Mouse (Mus musculus): ENCODE data around the gene Acap2.

DNA sequence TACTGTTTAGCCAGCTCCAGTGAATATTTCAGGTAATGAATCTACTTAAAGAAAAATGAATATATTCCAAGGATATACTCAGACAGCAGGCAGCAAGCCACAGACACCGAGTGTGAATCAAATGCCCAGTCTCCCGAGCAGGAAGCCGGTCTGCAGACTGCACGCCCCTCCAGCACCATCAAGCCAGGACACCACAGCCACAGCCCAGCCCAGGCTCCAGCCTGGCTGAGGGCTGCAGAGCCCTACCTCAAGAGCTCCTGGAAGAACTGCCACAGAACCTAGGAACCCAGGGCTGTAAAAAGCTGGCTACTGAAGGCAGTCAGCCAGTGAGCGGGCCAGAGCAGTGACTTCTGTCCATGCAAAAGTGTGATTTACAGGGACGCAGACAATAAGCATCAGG is 148.2 kb downstream of the Acap2 start:
- no peak for TF ChIP-seq CTCF (IDR thresholded peaks at IDR 0.05; ENCODE audit: insufficient read depth, low read depth, low read length)
- no peak for TF ChIP-seq POLR2A (IDR thresholded peaks at IDR 0.05; ENCODE audit: insufficient read depth, low read depth, low read length)
